Mouse (Mus musculus) splenic B cell, adult 2 months (primary cell): ENCODE data around the gene Hira.
"Not testable (repeated sequence)": the region's sequence is repeated elsewhere in the genome, so short reads cannot be mapped to it uniquely, and the experiment has no call there.

Experiments used
- DNase-seq: peaks from one replicate; pipeline ENCODE4 v3.0.0-alpha.2; 2011; ENCODE audit warnings: low read depth, low spot score
- H3K27me3 ChIP-seq: 2 replicates; pipeline ENCODE4 v1.6.1; 2012; ENCODE audit warnings: mild to moderate bottlenecking, low read length, moderate library complexity, mixed read lengths; ENCODE audit not compliant: control insufficient read depth, poor library complexity, insufficient read depth, severe bottlenecking
- H3K36me3 ChIP-seq: 2 replicates; pipeline ENCODE4 v1.6.1; 2012; ENCODE audit warnings: mild to moderate bottlenecking, low read length, moderate library complexity, mixed read lengths; ENCODE audit not compliant: control insufficient read depth, poor library complexity, insufficient read depth, severe bottlenecking

Hira gene

GRCm38 (mm10) chr16:18963486-18963885 is 86.6 kb downstream of the Hira start:
- peak; percentile 46 for DNase-seq
- H3K27me3 ChIP-seq: no peaks in the 10 kb centered on the region
- H3K36me3 ChIP-seq: peaks cover 4% of the 10 kb centered on the region

GRCm38 (mm10) chr16:18969420-18970128 is 92.7 kb downstream of the Hira start:
- DNase-seq: no peak
- Histone ChIP-seq H3K27me3 (no peaks in the 10 kb centered on the region), H3K36me3 (peaks cover 5% of the 10 kb centered on the region; the same call in 1 of the 2 replicates)

- Histone ChIP-seq H3K36me3 (peaks cover 5% of the 10 kb centered on the region; the same call in 1 of the 2 replicates), H3K27me3 (no peaks in the 10 kb centered on the region)
- DNase-seq: no peak
Measured at GRCm38 (mm10) chr16:18970837-18971236, 94.0 kb downstream of the Hira start.

GRCm38 (mm10) chr16:18975665-18976064 is 98.8 kb downstream of the Hira start:
- H3K36me3 ChIP-seq, DNase-seq, H3K27me3 ChIP-seq: not testable (repeated sequence)

GRCm38 (mm10) chr16:18976315-18976714 is 99.5 kb downstream of the Hira start:
- peaks cover 5% of the 10 kb centered on the region; the same call in 1 of the 2 replicates for H3K36me3 ChIP-seq
- no peak for DNase-seq
- H3K27me3 ChIP-seq: no peaks in the 10 kb centered on the region

GRCm38 (mm10) chr16:18986381-18986780 is 109.5 kb downstream of the Hira start:
- DNase-seq: no peak
- Histone ChIP-seq H3K27me3 (no peaks in the 10 kb centered on the region), H3K36me3 (no peaks in the 10 kb centered on the region)

GRCm38 (mm10) chr16:18986860-18987259 is 110.0 kb downstream of the Hira start:
- H3K36me3 ChIP-seq: no peaks in the 10 kb centered on the region
- DNase-seq: no peak
- H3K27me3 ChIP-seq: no peaks in the 10 kb centered on the region

GRCm38 (mm10) chr16:19002610-19003389 is 126.0 kb downstream of the Hira start:
- H3K27me3 ChIP-seq, H3K36me3 ChIP-seq: not testable (repeated sequence)
- DNase-seq: peak; percentile 88

- Histone ChIP-seq H3K36me3 (no peaks in the 10 kb centered on the region), H3K27me3 (no peaks in the 10 kb centered on the region)
- DNase-seq: no peak
Measured at GRCm38 (mm10) chr16:19003757-19004156, 126.9 kb downstream of the Hira start.

- Histone ChIP-seq H3K36me3 (no peaks in the 10 kb centered on the region), H3K27me3 (no peaks in the 10 kb centered on the region)
- DNase-seq: no peak
Measured at GRCm38 (mm10) chr16:19005298-19005697, 128.5 kb downstream of the Hira start.

- Histone ChIP-seq H3K27me3 (no peaks in the 10 kb centered on the region), H3K36me3 (no peaks in the 10 kb centered on the region)
- DNase-seq: no peak
Measured at GRCm38 (mm10) chr16:19006715-19007114, 129.9 kb downstream of the Hira start.

- H3K36me3 ChIP-seq, H3K27me3 ChIP-seq: not testable (repeated sequence)
- DNase-seq: peak; percentile 89
Measured at GRCm38 (mm10) chr16:19007186-19007591, 130.4 kb downstream of the Hira start.

GRCm38 (mm10) chr16:19010710-19011109 is 133.9 kb downstream of the Hira start:
- peak; percentile 67 for DNase-seq
- Histone ChIP-seq H3K36me3 (no peaks in the 10 kb centered on the region), H3K27me3 (no peaks in the 10 kb centered on the region)

GRCm38 (mm10) chr16:19013550-19013949 is 136.7 kb downstream of the Hira start:
- DNase-seq: no peak
- Histone ChIP-seq H3K27me3 (no peaks in the 10 kb centered on the region), H3K36me3 (no peaks in the 10 kb centered on the region)

GRCm38 (mm10) chr16:19014650-19015049 is 137.8 kb downstream of the Hira start:
- Histone ChIP-seq H3K36me3 (no peaks in the 10 kb centered on the region), H3K27me3 (no peaks in the 10 kb centered on the region)
- DNase-seq: no peak
